Mouse (Mus musculus): ENCODE results near the gene Zrsr1.

Zrsr1 gene

GRCm38 (mm10) chr11:22971835-22972709 lies at the start of gene Zrsr1:
Gene Zrsr1, plus strand, starts transcription at chr11:22972005.
- DNase-seq (ENCODE audit: low spot score in 2 of 2), result peak; percentile 70 to 85

DNA sequence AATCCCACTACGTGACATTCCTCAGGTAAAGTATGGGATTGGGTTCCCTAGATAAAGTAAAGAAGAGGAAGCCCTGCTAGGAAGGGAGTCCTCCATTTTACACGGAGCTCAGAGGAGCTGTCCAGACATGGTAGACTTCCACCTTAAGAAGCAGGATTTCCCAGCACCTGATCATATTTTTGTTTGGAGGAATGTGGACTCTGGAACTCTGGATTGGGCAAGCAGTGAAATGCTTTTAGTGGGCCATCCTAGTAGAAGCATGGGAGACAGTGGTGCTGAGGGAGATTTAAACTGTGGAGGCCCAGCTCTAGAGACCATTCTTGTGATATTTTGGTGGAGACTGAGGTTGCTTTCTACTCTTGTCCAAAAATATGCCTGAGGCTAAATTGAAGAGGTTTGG lies 49.3 kb upstream of the Zrsr1 start:
- DNase-seq (ENCODE audit: low spot score in 2 of 2), result no peak

- no peak for DNase-seq (ENCODE audit: low spot score in 2 of 2)
Measured at GRCm38 (mm10) chr11:22923606-22924005, 48.2 kb upstream of the Zrsr1 start.

GRCm38 (mm10) chr11:22928586-22929169 lies 43.1 kb upstream of the Zrsr1 start:
- DNase-seq (ENCODE audit: low spot score in 2 of 2), result no peak

DNA sequence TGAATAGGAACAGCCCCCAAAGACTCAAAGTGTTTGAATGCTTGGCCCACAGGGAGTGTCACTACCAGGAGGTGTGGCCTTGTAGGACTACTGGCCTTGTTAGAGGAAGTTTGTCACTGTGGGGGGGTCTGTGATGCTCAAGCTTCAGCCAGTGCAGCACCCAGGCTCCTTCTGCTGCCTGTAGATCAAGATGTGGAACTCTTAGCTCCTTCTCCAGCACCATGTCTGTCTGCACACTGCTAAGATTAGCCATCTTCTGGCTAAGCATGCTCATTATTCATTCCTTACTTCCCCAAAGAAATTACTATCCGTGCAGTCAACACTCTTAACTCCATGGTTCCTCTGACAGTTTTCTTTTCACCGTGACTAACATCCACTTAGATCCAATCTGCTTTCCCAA lies 41.7 kb upstream of the Zrsr1 start:
- no peak for DNase-seq (ENCODE audit: low spot score in 2 of 2)

DNA sequence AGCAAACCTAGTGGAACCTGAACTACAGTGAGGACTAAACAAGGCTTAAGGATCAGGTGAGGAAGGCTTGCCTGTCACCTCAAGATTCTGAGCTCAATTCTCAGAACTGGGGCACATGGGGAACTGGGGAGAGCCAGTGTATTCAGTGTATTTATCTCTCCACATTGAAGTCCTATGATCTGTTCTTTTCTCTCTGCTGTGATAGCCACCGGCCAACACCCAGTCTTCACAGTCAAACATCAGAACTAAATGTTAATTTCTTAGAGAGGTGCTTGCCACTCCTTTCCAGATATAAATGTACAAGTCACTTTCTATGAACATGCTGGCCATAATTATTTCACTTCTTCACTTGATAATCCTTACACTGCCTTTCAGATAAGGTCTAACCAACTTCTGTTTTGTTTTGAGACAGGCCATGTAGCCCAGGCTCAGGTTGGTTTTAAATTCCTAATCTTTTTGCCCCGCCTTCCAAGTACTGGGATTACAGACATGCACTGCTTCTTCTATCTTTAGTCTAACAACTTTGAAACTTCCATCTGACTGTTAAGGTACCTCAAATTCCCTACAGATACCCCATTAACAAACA lies 40.4 kb upstream of the Zrsr1 start:
- no peak for DNase-seq (ENCODE audit: low spot score in 2 of 2)

- DNase-seq (ENCODE audit: low spot score in 2 of 2), result no peak
Measured at GRCm38 (mm10) chr11:22932167-22932566, 39.6 kb upstream of the Zrsr1 start.

GRCm38 (mm10) chr11:22936446-22937125 lies 35.2 kb upstream of the Zrsr1 start:
- peak; percentile 22 to 32 for DNase-seq (ENCODE audit: low spot score in 2 of 2)

- DNase-seq (ENCODE audit: low spot score in 2 of 2), result no peak
Measured at GRCm38 (mm10) chr11:22937716-22938316, 34.0 kb upstream of the Zrsr1 start.

GRCm38 (mm10) chr11:22938983-22939382 lies 32.8 kb upstream of the Zrsr1 start:
- no peak for DNase-seq (ENCODE audit: low spot score in 2 of 2)

DNA sequence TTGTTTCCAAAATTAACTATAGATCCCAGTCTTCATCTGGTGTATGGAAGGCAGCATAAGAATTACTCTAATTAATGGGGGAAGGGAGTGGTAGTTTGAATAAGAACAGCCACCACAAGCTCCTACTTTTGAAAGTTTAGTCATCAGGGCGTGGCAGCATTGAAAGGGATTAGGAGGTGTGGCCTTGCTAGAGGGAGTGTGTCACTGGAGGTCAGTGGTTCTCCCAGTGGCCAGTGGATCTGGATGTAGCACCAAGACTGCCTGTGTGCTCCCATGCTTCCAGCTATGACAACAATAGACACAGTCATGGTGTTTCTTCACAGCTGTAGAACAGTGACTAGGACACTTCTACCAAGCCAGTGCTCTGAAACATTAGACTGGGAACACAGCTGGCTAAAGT lies 22.7 kb upstream of the Zrsr1 start:
- no peak for DNase-seq (ENCODE audit: low spot score in 2 of 2)

DNA sequence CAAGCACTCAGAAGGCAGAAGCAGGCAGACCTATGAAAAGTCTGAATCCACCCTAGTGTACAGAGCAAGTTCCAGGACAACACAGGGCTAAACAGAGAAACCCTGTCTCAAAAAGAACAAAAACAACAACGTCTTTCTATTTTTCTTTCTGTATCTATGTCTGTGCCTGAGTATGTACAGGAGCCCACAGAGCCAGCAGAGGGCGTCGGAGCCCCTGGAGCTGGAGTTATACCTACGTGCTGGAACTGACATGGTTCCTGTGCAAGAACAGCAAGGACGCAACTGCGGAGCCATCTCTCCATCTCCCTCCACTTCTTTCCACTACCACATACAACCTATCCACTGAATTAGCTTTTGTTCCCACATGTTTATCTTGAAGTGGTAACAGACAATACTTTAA lies 21.7 kb upstream of the Zrsr1 start:
- no peak for DNase-seq (ENCODE audit: low spot score in 2 of 2)

GRCm38 (mm10) chr11:22952668-22953067 lies 19.1 kb upstream of the Zrsr1 start:
- no peak for DNase-seq (ENCODE audit: low spot score in 2 of 2)

DNA sequence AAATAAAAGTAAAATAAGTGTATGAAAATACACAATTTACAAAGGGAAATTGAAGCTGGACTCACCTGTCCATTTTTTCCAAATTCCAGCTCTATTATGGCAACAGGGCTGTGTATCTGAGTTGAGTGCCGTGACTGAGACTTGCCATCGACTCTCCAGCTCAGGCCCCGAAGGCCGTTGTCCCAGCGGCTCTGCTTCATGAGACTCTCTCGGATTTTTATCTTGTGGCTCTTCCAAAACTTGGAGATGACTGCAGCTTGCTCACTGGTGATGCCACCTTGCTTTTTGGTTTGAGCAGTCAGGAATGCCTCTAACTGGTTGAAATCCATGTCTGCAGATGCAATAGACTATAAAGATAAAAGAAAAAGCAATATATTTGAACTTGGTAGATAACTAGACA lies 15.5 kb upstream of the Zrsr1 start:
- no peak for DNase-seq (ENCODE audit: low spot score in 2 of 2)

DNA sequence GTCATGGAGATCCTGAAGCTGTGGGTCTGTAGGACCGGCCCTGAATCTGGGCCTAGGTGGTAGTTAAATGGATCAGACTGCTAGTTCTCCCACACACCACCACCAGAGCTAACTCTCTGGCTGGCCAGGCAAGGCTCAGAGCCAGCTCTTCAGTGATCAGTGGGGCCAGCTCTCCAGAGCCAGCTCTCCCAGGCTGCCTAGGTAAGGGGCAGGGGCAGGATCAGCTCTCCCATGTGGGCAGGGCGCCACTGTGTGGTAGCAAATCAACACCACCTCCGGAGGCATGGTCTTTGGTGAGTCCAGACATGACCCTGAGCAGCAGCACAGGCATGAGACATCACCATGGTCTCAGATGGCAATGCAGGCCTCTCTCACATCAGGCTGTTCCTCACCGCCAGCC lies 15.0 kb upstream of the Zrsr1 start:
- peak in 1 of 2 experiments; percentile 30 for DNase-seq (ENCODE audit: low spot score in 2 of 2)

- DNase-seq (ENCODE audit: low spot score in 2 of 2), result no peak
Measured at GRCm38 (mm10) chr11:22957791-22958374, 13.9 kb upstream of the Zrsr1 start.

DNA sequence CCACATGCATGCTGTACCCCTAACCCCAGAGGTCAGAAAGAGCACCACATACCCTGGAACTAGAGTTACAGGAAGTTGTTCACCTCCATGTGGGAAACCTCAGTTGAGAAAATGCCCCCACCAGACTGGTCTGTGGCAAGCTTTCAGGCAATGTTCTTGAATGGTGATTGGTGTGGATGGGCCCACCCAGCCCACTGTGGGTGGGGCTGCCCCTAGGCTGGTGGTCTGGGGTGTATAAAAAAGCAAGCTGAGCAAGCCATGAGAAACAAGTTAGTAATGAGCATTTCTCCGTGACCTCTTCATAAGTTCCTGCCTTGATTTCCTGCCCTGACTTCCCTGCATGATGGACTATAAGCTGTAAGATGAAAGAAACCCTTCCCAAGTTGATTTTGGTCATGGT lies 9.7 kb upstream of the Zrsr1 start:
- DNase-seq (ENCODE audit: low spot score in 2 of 2), result no peak

- no peak for DNase-seq (ENCODE audit: low spot score in 2 of 2)
Measured at GRCm38 (mm10) chr11:22964401-22964800, 7.4 kb upstream of the Zrsr1 start.

DNA sequence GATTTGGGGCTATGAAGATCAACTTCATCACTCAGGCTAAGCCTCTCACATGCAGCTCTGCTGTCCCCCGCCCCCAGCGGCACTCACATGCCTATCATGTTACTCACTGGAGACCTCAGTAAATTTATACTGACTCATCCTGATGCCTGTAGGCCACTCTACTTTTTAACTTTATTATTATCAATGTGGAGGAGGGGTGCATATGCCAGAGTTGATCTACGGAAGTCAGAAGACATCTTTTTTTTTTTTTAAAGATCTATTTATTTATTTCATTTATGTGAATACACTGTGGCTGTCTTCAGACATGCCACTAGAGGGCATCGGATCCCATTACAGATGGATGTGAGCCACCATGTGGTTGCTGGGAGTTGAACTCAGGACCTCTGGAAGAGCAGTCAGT lies 6.3 kb upstream of the Zrsr1 start:
- no peak for DNase-seq (ENCODE audit: low spot score in 2 of 2)

DNA sequence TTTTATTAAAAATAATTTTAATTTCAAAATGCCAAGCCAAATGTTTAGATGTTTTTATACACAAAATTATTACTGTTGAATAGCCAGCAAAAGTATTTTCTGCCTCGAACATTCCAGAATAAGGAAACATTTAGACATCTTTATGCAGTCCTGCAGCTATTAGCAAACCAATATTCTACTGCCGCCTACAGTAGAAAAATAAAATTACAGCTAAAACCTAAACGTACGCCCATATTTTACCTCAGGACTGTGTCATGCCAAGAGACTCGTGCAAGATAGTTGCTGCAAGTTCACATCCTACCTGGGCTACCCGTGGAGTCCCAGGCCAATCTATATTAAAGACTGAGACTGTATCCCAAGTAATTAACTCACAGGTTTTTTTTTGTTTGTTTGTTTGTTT lies 2.3 kb upstream of the Zrsr1 start:
- DNase-seq (ENCODE audit: low spot score in 2 of 2), result no peak

- no peak for DNase-seq (ENCODE audit: low spot score in 2 of 2)
Measured at GRCm38 (mm10) chr11:22970546-22970945, 1.3 kb upstream of the Zrsr1 start.

Measured in frontal cortex, postnatal 36 days (tissue).